Mouse (Mus musculus): Measurements from ENCODE around the gene Gm10282.

Gm10282 gene

DNA sequence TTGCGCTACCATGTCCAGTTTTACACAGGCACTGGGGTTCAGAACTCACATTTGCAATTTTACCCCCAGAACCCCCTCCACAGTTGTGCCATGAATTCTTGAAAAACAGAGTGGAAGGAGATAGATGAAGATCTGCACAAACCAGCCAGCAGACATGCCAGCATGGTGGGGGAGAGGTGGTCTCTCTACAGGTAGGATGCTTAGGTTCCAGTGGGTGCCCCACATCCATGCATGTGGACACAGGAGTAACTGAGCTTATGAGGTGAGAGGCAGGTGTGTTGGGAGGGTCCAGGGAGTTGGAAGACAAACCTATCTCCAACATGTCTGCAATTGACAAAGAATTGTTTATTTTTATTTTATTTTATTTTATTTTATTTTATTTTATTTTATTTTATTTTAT is 6.1 kb downstream of the Gm10282 start:
- DNase-seq (ENCODE audit: low spot score in 2 of 2): no peak

DNA sequence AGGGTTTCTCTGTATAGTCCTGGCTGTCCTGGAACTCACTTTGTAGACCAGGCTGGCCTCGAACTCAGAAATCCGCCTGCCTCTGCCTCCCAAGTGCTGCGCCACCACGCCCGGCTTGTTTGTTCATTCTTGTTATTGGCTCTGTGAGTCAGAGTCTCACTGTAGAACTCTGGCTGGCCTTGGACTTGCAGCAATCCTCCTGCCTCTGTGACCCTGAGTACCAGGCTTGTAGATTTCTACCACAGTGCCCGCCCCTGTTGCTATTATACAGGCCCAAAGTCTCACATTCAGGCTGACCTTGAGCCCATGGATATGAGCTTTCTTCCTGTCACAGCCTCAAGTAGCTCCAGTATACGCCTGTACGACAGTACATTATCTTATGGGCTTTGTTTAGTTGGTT is 8.5 kb downstream of the Gm10282 start:
- DNase-seq (ENCODE audit: low spot score in 2 of 2): no peak

DNA sequence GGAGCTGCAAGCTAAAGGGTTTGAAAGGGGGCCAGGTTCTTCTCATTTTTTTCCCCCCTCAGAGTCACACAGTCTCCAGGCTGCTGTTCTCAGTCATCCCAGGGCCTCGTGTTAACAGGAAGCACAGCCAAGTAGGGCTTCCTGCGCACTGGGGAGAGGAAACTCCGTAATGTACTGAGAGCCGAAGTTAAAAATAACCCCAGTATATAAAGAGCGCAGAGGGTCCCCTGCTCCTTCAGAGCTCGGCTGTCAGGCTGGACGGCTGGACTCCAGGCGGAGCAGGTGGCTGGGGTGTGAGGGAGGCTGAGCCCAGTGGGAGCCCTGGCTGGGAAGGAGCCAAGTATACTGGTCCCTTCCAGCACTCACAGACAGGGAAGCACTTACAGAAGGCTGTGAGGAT is 9.4 kb downstream of the Gm10282 start:
- peak in 1 of 2 experiments; percentile 30 for DNase-seq (ENCODE audit: low spot score in 2 of 2)

DNA sequence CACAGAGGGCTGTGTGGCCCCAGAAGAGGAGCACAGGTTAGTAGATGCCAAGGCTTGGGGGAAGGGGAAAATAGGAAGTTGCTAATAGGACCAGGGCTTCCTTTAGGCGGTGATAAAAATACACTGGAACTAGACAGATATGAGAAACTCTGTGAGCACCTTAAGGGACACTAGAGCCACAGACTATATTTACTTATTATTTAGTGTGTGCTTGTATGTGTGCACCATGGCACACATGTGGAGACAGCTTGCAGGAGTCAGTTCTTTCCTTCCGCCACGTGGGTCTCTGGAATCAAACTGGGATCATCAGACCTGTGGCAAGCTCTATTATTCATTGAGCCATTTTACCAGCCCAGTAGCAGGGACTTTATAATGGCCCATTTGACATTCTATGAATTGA is 9.9 kb downstream of the Gm10282 start:
- no peak for DNase-seq (ENCODE audit: low spot score in 2 of 2)

DNA sequence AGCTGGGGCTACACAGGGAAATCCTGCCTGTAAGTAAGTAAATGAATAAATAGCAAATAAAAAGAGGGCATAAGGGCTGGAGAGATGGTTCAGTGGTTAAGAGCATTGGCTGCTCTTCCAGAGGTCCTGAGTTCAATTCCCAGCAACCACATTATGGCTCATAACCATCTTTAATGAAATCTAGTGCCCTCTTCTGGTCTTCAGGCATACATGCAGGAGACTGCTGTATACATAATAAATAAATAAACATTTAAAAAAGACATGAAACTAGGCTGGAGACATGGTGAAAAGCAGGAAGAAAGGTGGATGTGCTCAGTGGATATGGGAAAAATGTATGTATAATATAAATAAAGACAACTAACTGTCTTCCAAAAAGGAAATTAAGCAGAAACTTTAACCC is 11.8 kb downstream of the Gm10282 start:
- no peak for DNase-seq (ENCODE audit: low spot score in 2 of 2)

DNA sequence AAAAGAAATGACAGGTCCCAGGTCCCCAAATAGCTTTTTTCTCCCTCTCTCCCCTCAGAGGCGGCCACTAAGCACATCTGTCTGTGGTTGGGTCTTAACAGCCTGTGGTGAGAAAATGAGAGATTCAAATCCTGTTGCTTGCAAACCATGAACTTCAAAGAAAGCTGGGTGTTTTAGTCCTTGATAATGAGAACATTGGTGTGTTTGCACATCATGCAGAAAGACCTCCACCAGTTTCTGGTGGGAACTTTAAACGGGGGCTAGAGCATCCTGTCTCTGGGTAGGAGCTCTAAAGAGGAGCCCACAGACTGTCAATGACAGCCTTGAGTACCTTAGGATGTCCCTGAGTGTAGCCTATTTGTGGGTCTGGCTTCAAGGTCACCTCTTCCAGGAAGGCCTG is 14.0 kb downstream of the Gm10282 start:
- no peak for DNase-seq (ENCODE audit: low spot score in 2 of 2)

DNA sequence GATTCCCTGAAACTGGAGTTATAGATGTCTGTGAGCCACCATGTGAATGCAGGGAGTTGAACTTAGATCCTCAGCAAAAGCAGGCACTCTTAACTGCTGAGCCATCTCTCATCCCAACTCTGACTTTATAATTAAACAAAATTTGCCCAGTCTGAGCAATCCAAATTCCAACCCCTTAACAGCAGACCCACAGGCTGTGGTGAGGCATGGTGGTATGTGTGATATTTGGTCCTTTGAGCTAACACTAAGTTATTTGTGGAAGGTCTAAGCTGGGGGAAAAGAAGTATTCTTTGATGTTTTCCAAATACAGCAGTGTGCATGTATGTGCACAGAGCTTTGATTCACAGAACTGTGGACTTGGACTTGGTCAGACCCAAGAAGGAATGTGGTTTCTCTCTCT is 16.0 kb downstream of the Gm10282 start:
- DNase-seq (ENCODE audit: low spot score in 2 of 2): no peak

DNA sequence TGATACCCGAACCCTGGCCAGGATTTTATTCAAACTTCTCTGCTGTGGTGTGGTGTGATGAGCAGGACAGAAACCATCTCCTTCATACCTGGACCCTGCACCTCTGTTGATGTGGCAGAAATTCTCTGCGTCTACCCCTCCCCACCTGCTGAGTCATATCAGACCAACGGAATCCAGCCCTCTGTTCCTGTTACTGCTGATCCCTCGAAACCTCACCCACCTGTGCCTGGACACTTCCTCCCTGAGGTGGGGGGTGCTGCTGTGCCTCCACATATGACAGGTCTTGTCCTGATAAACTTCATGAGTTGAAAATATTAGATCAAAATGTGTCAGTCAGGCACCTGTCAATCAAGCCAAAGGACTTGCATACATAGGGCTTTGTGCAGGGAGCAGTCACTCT is 19.8 kb downstream of the Gm10282 start:
- no peak for DNase-seq (ENCODE audit: low spot score in 2 of 2)

DNA sequence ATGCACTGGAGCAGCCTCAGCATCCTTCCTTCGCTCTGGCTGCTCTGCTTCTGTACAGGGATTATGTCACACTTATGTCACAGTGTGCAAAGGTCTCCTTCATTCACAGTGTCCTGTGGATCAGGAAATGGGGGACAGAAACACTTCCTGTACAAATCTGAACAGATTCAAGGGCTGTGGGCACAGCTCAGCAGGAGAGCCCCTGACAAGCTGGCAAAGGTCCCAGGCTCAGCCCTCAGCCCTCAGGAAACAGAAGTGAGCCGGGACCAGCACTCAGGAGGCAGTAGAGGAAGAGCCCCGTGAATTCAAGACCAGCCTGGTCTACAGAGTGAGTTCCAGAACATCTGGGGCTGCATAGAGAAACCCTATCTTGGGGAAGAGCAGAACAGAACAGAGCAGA is 23.4 kb downstream of the Gm10282 start:
- DNase-seq (ENCODE audit: low spot score in 2 of 2): no peak

DNA sequence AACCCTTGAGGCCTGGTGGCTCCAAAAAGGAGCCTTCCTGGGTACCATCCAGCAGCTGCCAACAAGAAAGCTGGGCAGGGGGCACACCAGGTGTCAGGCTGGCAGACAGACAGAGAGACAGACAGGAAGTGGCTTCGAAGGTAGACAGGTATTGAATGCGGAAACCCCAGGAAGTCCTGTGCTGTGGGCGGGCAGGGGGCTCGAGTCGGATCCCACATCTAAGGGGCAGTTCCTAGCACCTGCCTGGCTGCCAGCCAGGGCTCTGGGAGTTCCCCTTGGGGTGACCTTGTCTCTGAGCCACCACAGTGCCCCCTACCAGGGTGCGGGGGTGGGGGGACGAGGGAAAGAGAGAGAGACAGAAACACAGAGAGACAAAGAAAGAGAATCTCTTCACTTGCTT is 25.9 kb downstream of the Gm10282 start:
- peak in 1 of 2 experiments; percentile 56 for DNase-seq (ENCODE audit: low spot score in 2 of 2)

DNA sequence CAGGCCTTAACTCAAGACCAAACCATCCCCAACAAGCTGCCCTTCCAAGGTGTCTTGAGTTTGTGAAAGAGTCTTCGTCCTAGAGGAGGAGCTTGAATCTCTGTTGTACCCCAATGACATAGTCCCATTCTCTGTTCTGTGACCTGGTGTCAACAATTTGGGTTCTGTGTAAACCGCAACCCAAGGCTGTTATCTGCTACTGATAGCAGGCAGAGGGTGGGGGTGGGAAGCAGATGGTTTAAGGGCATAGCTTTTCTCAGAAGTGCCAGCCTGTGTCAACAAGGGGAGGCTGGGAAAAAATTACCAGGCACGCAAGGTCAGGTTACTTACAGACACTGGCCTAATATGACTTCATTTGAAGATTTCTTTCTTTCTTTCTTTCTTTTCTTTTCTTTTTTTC is 27.8 kb downstream of the Gm10282 start:
- no peak for DNase-seq (ENCODE audit: low spot score in 2 of 2)

DNA sequence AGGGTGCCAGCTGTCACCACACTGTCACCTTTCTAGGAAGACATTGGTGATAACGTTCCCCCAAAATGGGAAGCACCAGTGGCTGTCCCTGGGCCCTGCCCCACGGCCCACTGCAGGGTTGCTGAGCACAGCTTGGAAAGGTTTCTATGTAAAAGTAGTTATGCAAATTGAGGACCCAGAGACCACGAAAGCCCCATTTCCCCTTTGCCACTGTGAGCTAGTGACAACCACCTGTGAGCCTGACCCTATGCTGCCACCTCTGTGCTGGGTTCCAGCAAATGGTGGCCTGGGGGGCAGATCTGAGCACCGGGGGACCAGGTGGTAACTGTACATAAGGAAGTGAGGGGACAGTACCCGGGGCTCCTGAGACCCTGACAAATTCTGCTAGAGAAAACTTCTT is 31.3 kb downstream of the Gm10282 start:
- DNase-seq (ENCODE audit: low spot score in 2 of 2): peak in 1 of 2 experiments; percentile 66

DNA sequence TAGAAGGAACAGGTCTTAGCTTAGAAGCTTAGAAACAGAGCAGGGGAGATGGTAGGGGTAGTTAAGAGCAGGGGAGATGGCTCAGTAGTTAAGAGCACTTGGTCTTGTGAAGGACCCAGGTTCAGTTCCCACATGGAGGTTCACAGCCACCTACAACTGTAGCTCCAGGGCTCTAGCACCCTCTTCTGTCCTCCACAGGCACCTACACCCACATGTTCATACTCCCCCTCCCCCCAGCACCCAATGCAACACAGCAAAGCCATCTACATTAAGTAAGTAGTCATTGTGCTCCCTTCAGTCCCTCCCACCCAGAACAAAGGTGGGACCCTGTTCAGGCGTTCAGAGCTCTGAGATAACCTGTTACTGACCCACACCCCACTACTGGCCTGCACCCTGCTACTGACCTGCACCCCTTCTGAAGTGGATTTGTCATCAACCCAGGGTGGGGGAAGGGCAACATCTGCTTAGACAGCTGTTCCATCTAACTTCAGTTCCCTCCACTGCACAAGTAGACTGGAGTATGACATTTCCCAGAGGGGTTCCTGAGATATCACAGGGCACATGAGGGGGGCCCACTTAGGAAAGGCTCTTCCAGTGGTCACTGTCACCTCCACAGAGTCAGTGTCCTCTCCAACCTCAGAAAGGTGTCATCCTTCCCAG is 31.8 kb downstream of the Gm10282 start:
- peak in 1 of 2 experiments; percentile 53 for DNase-seq (ENCODE audit: low spot score in 2 of 2)

DNA sequence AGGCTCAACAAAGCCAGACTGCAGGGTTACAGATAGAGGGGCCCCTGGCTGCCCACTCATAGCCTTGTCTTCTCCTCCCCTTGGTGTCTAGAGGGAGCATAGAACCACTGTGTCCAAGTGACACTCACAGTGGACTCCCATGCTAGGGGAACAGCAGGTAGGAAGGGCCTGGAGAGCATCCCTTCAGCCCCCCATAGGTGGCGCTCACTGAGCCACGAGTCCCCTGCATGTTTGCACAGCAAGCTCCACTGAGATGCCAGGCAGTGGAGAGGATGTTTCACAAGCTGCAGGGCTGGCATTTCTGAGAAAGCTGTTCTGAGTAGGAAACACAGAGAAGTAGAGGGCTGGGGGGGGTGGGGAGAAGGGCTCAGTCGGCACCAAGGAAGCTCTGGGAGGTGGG is 32.7 kb downstream of the Gm10282 start:
- DNase-seq (ENCODE audit: low spot score in 2 of 2): peak; percentile 58 to 83

DNA sequence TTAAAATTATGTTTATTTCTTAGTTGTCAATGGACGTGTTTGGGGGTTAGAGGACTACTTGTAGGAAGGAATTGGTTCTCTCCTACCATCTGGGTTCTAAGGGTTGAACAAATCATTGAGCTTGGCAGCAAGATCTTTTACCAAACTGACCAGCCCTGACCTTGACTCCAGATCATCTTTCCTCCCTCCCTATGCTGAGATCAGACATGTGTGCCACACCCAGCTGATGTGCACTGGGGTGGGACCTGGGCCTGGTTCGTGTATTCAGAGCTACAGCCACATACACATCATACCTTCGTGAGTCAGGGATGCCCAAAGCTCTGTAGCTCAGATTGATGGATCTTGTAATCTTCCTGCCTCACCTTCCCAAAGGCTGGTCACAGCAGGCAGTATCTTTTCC is 33.4 kb downstream of the Gm10282 start:
- DNase-seq (ENCODE audit: low spot score in 2 of 2): peak in 1 of 2 experiments; percentile 41

DNA sequence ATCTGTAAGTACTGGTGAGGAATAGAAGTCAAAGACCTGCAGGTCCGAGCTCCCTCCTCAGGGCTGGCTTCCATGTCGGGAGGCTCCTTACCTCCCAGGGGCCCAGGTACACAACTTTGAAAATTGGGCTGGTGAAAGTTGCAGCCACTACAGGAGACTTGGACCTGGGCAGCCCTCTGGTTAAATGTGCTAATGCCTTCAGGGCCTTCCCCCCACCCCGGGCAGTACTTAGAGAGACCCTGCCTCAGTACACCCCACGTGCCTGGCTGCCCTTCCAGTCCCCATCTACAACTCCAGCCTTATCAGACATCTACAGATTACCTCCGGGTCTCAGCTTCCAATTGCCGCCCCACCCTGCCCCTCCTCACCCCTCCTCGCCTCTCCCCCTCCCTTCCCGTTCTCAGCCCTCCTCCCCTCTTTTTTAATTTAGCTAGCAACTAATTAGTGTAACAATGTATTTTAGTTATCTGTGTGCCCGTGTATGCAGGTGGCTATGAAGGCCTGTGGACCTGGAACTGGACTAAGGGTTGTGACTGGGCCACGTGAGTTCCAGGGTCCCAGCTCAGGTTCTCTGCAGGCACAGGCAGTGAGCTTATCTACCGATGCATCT is 33.9 kb downstream of the Gm10282 start:
- peak in 1 of 2 experiments; percentile 35 for DNase-seq (ENCODE audit: low spot score in 2 of 2)

DNA sequence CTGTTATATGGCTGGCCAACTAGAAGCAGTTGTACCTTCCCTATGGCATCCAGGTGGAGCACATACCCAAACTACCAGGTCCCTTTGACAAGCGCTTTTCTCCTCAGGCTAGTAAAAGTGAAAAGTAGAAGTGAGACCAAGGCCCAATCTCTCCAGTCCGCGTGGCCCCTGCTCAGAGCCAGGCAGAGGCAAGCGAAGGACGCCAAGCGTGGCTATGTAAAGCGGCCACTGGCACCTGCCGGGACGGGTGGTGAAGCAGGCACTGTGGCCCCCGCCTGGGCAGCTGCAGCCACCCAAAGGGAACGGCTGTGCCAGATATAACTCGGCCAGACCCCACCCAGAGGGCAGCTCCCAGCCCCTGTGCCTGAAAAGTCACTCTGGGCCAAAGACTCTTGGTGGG is 34.5 kb downstream of the Gm10282 start:
- DNase-seq (ENCODE audit: low spot score in 2 of 2): peak in 1 of 2 experiments; percentile 76

DNA sequence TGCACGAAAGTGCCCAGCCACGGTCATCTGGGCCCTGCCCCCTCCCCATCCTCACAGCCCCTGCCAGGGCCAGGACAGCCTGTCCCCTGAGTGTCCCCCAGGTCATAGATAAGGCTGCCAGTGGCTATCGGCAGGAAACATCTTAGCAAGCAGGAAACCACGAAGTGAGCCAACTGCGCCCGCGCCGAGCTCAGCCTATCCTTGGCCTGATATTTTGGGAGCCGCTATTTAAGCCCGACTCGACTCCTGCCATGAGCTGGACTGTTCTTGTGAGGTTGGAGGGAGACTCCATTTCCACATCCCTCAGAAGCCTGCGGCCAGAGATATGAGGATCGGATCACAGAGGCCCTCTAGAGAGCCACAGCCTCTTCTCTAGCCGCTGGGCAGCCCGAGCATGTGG is 36.7 kb downstream of the Gm10282 start:
- peak; percentile 46 to 67 for DNase-seq (ENCODE audit: low spot score in 2 of 2)

DNA sequence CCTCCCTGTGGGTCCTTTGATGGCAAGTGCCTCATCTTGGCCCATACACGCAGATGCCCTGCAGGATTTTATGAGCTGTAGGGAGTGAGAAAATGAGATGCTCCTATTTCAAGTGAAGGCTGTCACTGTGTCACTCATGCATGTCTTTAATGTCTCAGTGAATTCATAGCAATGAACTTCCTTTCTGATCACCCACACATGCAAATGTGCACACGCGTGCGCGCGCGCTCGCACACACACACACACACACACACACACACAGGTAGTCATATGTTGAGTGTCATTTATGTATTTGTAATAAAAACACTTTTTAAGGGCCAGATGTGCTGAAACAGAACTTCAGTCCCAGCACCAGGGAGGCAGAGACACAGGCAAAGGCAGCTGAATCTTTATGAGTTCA is 38.0 kb downstream of the Gm10282 start:
- peak in 1 of 2 experiments; percentile 68 for DNase-seq (ENCODE audit: low spot score in 2 of 2)

DNA sequence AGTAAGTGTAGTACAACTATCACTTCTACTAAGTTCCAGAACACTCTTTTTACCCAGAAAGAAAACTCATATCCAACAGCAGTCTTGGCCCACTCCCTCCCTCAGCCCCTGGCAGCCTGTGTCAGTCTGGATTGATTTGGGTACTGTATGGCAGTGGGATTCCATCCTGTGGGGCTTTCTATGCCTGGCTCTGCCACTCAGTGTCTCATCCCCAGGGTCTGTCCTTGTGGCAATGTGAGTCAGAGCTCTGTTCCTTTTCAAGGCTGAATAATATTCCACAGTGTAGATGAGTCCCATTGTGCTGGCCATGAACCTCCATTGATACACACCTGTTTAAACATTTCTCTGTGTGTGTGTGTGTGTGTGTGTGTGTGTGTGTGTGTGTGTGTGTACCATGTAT is 38.4 kb downstream of the Gm10282 start:
- no peak for DNase-seq (ENCODE audit: low spot score in 2 of 2)

DNA sequence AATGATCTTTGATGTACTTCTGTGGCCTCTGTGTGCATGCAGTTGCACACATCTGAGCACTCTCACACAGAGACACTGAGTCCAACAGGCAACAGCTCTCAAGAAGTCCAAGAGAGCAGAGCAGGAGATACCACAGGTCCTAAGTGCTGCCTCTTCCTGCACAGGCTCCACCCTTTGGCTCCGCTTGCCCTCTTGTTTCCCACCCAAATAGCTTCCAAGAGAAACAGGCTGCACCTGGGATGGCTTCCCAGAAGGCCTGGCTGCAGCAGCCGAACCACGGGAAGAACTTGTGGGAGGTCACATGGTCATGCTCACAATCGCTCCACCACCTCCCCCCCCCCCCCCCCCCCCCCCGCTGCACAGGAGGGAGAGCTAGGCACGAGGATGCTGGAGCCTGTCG is 39.7 kb downstream of the Gm10282 start:
- no peak for DNase-seq (ENCODE audit: low spot score in 2 of 2)

DNA sequence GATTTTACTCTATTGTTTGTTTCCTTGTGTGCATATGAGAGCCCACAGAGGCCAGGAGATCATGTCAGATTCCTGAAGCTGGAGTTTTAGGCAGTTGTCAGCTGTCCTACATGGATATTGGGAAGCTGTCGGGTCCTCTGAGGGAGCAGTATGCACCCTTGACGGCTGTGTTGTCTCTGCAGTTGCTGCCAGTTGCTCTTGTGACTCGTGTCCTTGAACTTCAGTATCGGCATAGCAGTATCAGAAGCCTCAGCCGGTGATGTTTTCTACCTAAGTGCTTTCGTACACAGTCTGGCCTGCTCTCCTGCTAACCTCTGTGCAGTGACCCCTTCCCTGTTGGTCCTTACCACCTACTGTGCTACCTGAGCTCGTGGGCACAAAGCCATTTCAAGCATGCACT is 41.6 kb downstream of the Gm10282 start:
- no peak for DNase-seq (ENCODE audit: low spot score in 2 of 2)

DNA sequence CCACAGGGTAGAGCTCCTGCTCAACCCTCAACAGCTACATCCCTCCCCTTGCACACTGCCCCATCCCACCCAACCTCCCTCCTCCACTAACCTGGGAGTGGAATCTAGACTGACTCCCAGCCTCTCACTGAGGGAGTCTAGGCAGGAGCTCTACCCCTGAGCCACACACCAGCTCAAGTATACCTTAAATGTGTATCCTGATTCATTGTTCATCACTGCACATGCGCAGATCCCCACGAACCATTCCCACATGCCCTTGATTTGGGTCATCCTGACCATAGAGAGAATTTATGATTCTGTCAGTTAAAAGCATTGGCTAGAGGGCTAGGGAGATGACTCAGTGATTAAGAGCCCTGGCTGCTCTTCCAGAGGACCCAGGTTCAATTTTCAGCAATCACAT is 42.3 kb downstream of the Gm10282 start:
- no peak for DNase-seq (ENCODE audit: low spot score in 2 of 2)

DNA sequence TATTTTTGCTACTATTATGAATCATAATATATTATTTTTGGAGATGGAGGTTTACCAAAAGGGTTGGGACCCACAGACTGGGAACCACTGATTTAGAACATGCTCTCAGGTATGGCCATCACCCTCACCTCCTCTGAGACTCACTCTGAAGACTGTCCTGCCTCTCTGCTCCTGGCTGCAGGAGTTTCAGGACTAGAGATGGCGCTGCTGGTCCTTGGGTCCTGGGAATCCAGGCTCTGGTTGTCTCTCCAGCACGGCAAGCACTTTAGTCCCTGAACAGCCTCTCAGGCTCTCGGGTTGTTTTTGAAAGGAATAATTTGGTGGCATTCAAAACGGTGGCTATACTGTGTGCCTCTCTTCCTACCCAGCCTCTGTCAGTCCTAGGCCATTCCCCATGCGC is 43.2 kb downstream of the Gm10282 start:
- DNase-seq (ENCODE audit: low spot score in 2 of 2): no peak

All from spleen, postnatal 10 days (tissue).